Comparison of ENCODE assay signal across 12 mouse cellular contexts in genomic region chrX:161375568-161375967, GRCm38 (mm10).
DNase-seq lines count a peak whose midpoint lies in the region; ATAC-seq and TF ChIP-seq lines count a peak whose summit lies in the region.
"Had no signal": no experiment of that assay in that cellular context is flagged by ENCODE, and none has a peak within 500 bp of the region (broad histone marks: within the 10 kb centered on the region; RNA-seq: fewer than 3 reads in every experiment).

No protein-coding gene starts in this region.

- peak; percentile 3 for DNase-seq in hindbrain, embryonic 10.5 days (ENCODE audit: low spot score)
- DNase-seq in hindbrain, postnatal 0 days (ENCODE audit: low spot score) = no peak
- DNase-seq in 416B (ENCODE audit: low read depth) (peak; percentile 17), NIH3T3 (ENCODE audit: low read depth) (peak; percentile 39)
- peak; percentile 29 for DNase-seq in embryo, embryonic 11.5 days (ENCODE audit: low read depth, low spot score)
- no peak for DNase-seq in cerebellum, adult 11 months
- no peak for DNase-seq in layer of hippocampus, postnatal 10 days (ENCODE audit: low spot score in 2 of 2)
- DNase-seq: heart, adult 18-20 months had no signal

- no peaks in the 10 kb centered on the region for H3K9me3 ChIP-seq in hindbrain, embryonic 10.5 days
- no peaks in the 10 kb centered on the region for H3K9me3 ChIP-seq in hindbrain, postnatal 0 days (ENCODE audit: low read length)
- H3K9me3 ChIP-seq: forebrain, embryonic 13.5 days; hindbrain, embryonic 12.5 days; limb, embryonic 12.5 days had no signal

- no peaks in the 10 kb centered on the region for H3K36me3 ChIP-seq in hindbrain, embryonic 10.5 days
- no peaks in the 10 kb centered on the region for H3K36me3 ChIP-seq in hindbrain, postnatal 0 days (ENCODE audit: insufficient read depth, low read length)
- H3K36me3 ChIP-seq: hindbrain, embryonic 12.5 days; limb, embryonic 12.5 days had no signal

- H3K27me3 ChIP-seq in hindbrain, embryonic 10.5 days (ENCODE audit: insufficient read depth, poor library complexity, severe bottlenecking) = peaks cover 28% of the 10 kb centered on the region
- H3K27me3 ChIP-seq in hindbrain, postnatal 0 days (ENCODE audit: insufficient read depth, low read length) = no peaks in the 10 kb centered on the region; the same call in 1 of the 2 replicates

- TF ChIP-seq CTCF in hindbrain, postnatal 0 days (IDR thresholded peaks at IDR 0.05; ENCODE audit: low read depth) = no peak

- H3K4me3 ChIP-seq in hindbrain, embryonic 10.5 days = no peak overlapping the region
- H3K4me3 ChIP-seq in hindbrain, postnatal 0 days (ENCODE audit: low read length) = no peak overlapping the region
- H3K4me3 ChIP-seq: forebrain, embryonic 13.5 days; hindbrain, embryonic 12.5 days; limb, embryonic 12.5 days had no signal

- H3K4me2 ChIP-seq in hindbrain, postnatal 0 days (ENCODE audit: low read depth, low read length) = no peak overlapping the region
- H3K4me2 ChIP-seq: forebrain, embryonic 13.5 days; hindbrain, embryonic 12.5 days; limb, embryonic 12.5 days had no signal

- H3K9ac ChIP-seq in hindbrain, postnatal 0 days (replicated peaks; ENCODE audit: low read length) = no peak overlapping the region
- H3K9ac ChIP-seq: forebrain, embryonic 13.5 days; hindbrain, embryonic 12.5 days; limb, embryonic 12.5 days had no signal

- H3K4me1 ChIP-seq in hindbrain, embryonic 10.5 days (replicated peaks) = no peaks in the 10 kb centered on the region
- no peaks in the 10 kb centered on the region for H3K4me1 ChIP-seq in hindbrain, postnatal 0 days (ENCODE audit: insufficient read depth, low read length)
- H3K4me1 ChIP-seq: forebrain, embryonic 13.5 days; hindbrain, embryonic 12.5 days; limb, embryonic 12.5 days had no signal

- 54% methylated on average over 1 of the region's 1 CpGs for WGBS in hindbrain, embryonic 10.5 days
- WGBS in hindbrain, postnatal 0 days = 63% methylated on average over 1 of the region's 1 CpGs

- no peak for ATAC-seq in hindbrain, postnatal 0 days
- ATAC-seq in inflammation-experienced regulatory T-cells, adult 6 months = no peak
- ATAC-seq: forebrain, embryonic 13.5 days had no signal

- H3K27ac ChIP-seq in hindbrain, embryonic 10.5 days = no peak overlapping the region
- no peak overlapping the region for H3K27ac ChIP-seq in hindbrain, postnatal 0 days
- H3K27ac ChIP-seq: forebrain, embryonic 13.5 days; hindbrain, embryonic 12.5 days; limb, embryonic 12.5 days had no signal

Comparison
In these comparisons a context has a peak if more than half of its experiments do, and no peak if none do; other contexts are left out.
1. DNase-seq: peak in hindbrain, embryonic 10.5 days (single experiment), 416B (single experiment), NIH3T3 (single experiment) and embryo, embryonic 11.5 days (single experiment); none in hindbrain, postnatal 0 days (single experiment), cerebellum, adult 11 months (single experiment) and layer of hippocampus, postnatal 10 days (0 of 2).